Mouse (Mus musculus) CH12.LX (cell line): ENCODE data around the gene Ffar1. TPM values are rescaled to one million over a fixed set of nuclear protein-coding genes. Genes with fewer than 3 reads are reported as not detected.
A peak's percentile ranks its signal among the peaks of the same experiment; 100 is the strongest.

ENCODE experiments used
- DNase-seq: peaks from one replicate; pipeline ENCODE4 v3.0.0-alpha.2; 2013; ENCODE audit errors: extremely low read depth
- H3K27ac ChIP-seq: 2 replicates; pipeline ENCODE4 v1.5.1; 2012; ENCODE audit warnings: low read depth, mild to moderate bottlenecking, control low read depth, moderate library complexity; ENCODE audit not compliant: insufficient read depth
- H3K27me3 ChIP-seq: replicated peaks from 2 replicates; pipeline ENCODE3; 2012; ENCODE audit warnings: inconsistent platforms
- H3K36me3 ChIP-seq, 2 experiments: replicated peaks in 1 of 2; 2 replicates each; pipeline versions ENCODE3 to v1.6.1; 2012; ENCODE audit warnings: inconsistent platforms in 1 of 2, low read length in 1 of 2, mild to moderate bottlenecking in 1 of 2, mixed read lengths in 1 of 2, moderate library complexity in 1 of 2; ENCODE audit not compliant: control insufficient read depth in 1 of 2, insufficient read depth in 1 of 2
- H3K4me1 ChIP-seq, 2 experiments: 2 replicates each; pipeline ENCODE4 v1.6.1; 2012; ENCODE audit warnings: inconsistent platforms in 1 of 2, moderate library complexity in 1 of 2; ENCODE audit not compliant: insufficient read depth in 2 of 2, control insufficient read depth in 1 of 2
- H3K4me2 ChIP-seq: 2 replicates; pipeline ENCODE4 v1.6.1; 2012; ENCODE audit warnings: low read depth, mild to moderate bottlenecking, control low read depth; ENCODE audit not compliant: poor library complexity, insufficient read depth, severe bottlenecking
- H3K4me3 ChIP-seq, 3 experiments: fragments of 150-350 bp in 1 of 3; sonication (generic) in 1 of 3; replicated peaks in 1 of 3; 2 replicates each; pipeline versions ENCODE3 to v1.5.1; 2011 to 2012; ENCODE audit warnings: low read depth in 2 of 3, low read length in 2 of 3, mild to moderate bottlenecking in 2 of 3, moderate library complexity in 2 of 3, control low read depth in 1 of 3, improper control_type of control experiment in 1 of 3, inconsistent platforms in 1 of 3, mixed read lengths in 1 of 3; ENCODE audit not compliant: poor library complexity in 1 of 3
- H3K79me2 ChIP-seq: replicated peaks from 2 replicates; pipeline ENCODE4 v1.6.1; 2012; ENCODE audit warnings: mild to moderate bottlenecking, moderate library complexity; ENCODE audit not compliant: control insufficient read depth, poor library complexity, insufficient read depth, severe bottlenecking; ENCODE audit errors: extremely low read depth
- H3K9ac ChIP-seq: 2 replicates; pipeline ENCODE4 v1.6.1; 2012; ENCODE audit warnings: low read depth, mild to moderate bottlenecking, control low read depth, moderate library complexity; ENCODE audit not compliant: insufficient read depth
- H3K9me3 ChIP-seq: replicated peaks from 2 replicates; pipeline ENCODE3; 2012; ENCODE audit warnings: low read length, inconsistent platforms, mixed read lengths
- BHLHE40 ChIP-seq: IDR thresholded peaks from 2 replicates; pipeline ENCODE4 v1.6.1; 2011; ENCODE audit warnings: mild to moderate bottlenecking, low read depth, low read length, improper control_type of control experiment
- CHD1 ChIP-seq: IDR thresholded peaks from 2 replicates; pipeline ENCODE4 v1.6.1; 2012; ENCODE audit warnings: low read depth, low read length, improper control_type of control experiment, inconsistent platforms
- CTCF ChIP-seq, 2 experiments: IDR thresholded peaks in 1 of 2; conservative IDR thresholded peaks in 1 of 2; 2 replicates each; pipeline ENCODE4 v1.5.1; 2011 to 2012; ENCODE audit warnings: low read depth in 2 of 2, low read length in 2 of 2, improper control_type of control experiment in 1 of 2, inconsistent platforms in 1 of 2, mild to moderate bottlenecking in 1 of 2, moderate library complexity in 1 of 2
- E2F4 ChIP-seq: IDR thresholded peaks from 2 replicates; pipeline ENCODE4 v1.6.1; 2011; ENCODE audit warnings: low read depth, low read length, improper control_type of control experiment; ENCODE audit not compliant: insufficient replicate concordance
- EP300 ChIP-seq: IDR thresholded peaks from 2 replicates; pipeline ENCODE4 v1.6.1; 2011; ENCODE audit warnings: low read length, improper control_type of control experiment
- ETS1 ChIP-seq: conservative IDR thresholded peaks from 2 replicates; pipeline ENCODE4 v1.6.1; 2012; ENCODE audit warnings: low read depth, mild to moderate bottlenecking, inconsistent platforms, low read length, improper control_type of control experiment, moderate library complexity
- JUN ChIP-seq: IDR thresholded peaks from 2 replicates; pipeline ENCODE4 v1.6.1; 2011; ENCODE audit warnings: low read depth, mild to moderate bottlenecking, low read length, improper control_type of control experiment, moderate library complexity; ENCODE audit not compliant: insufficient read depth
- JUND ChIP-seq: conservative IDR thresholded peaks from 2 replicates; pipeline ENCODE4 v1.6.1; 2011; ENCODE audit warnings: low read depth, low read length, improper control_type of control experiment
- MAFK ChIP-seq: IDR thresholded peaks from 2 replicates; pipeline ENCODE4 v1.6.1; 2011; ENCODE audit warnings: low read length, improper control_type of control experiment; ENCODE audit not compliant: insufficient replicate concordance
- MAX ChIP-seq: IDR thresholded peaks from 2 replicates; pipeline ENCODE4 v1.6.1; 2011; ENCODE audit warnings: low read length, improper control_type of control experiment
- MEF2A ChIP-seq: IDR thresholded peaks from 2 replicates; pipeline ENCODE4 v1.6.1; 2014; ENCODE audit warnings: low read depth, mild to moderate bottlenecking, inconsistent platforms, low read length, improper control_type of control experiment, borderline replicate concordance
- MXI1 ChIP-seq: IDR thresholded peaks from 2 replicates; pipeline ENCODE4 v1.6.1; 2011; ENCODE audit warnings: mild to moderate bottlenecking, low read depth, low read length, improper control_type of control experiment
- NELFE ChIP-seq: IDR thresholded peaks from 2 replicates; pipeline ENCODE4 v1.6.1; 2011; ENCODE audit warnings: low read depth, low read length, improper control_type of control experiment
- PAX5 ChIP-seq: IDR thresholded peaks from 2 replicates; pipeline ENCODE4 v1.6.1; 2012; ENCODE audit warnings: low read length, inconsistent platforms, mixed read lengths
- POLR2A ChIP-seq: IDR thresholded peaks from 2 replicates; pipeline ENCODE4 v1.6.1; 2011; ENCODE audit warnings: low read depth, mild to moderate bottlenecking, improper control_type of control experiment, low read length
- RAD21 ChIP-seq: IDR thresholded peaks from 2 replicates; pipeline ENCODE4 v1.6.1; 2011; ENCODE audit warnings: low read depth, mild to moderate bottlenecking, low read length, improper control_type of control experiment, moderate library complexity
- SIN3A ChIP-seq: IDR thresholded peaks from 2 replicates; pipeline ENCODE4 v1.6.1; 2012; ENCODE audit warnings: low read length, improper control_type of control experiment, inconsistent platforms
- SMC3 ChIP-seq: IDR thresholded peaks from 2 replicates; pipeline ENCODE4 v1.6.1; 2011; ENCODE audit warnings: low read depth, low read length, improper control_type of control experiment
- TBP ChIP-seq: conservative IDR thresholded peaks from 2 replicates; pipeline ENCODE4 v1.6.1; 2011; ENCODE audit warnings: low read depth, low read length, improper control_type of control experiment
- UBTF ChIP-seq: IDR thresholded peaks from 2 replicates; pipeline ENCODE4 v1.6.1; 2012; ENCODE audit warnings: low read depth, mild to moderate bottlenecking, inconsistent platforms, low read length, improper control_type of control experiment, moderate library complexity
- USF1 ChIP-seq: IDR thresholded peaks from 2 replicates; pipeline ENCODE4 v1.6.1; 2014; ENCODE audit warnings: low read depth, mild to moderate bottlenecking, inconsistent platforms, low read length, improper control_type of control experiment
- USF2 ChIP-seq: conservative IDR thresholded peaks from 2 replicates; pipeline ENCODE4 v1.6.1; 2011; ENCODE audit warnings: low read depth, low read length, improper control_type of control experiment
- ZC3H11A ChIP-seq: IDR thresholded peaks from 2 replicates; pipeline ENCODE4 v1.6.1; 2012; ENCODE audit warnings: low read depth, mild to moderate bottlenecking, inconsistent platforms, low read length, improper control_type of control experiment
- ZKSCAN1 ChIP-seq: IDR thresholded peaks from 2 replicates; pipeline ENCODE4 v1.6.1; 2012; ENCODE audit warnings: low read depth, inconsistent platforms, low read length, improper control_type of control experiment, borderline replicate concordance
- ZMIZ1 ChIP-seq: IDR thresholded peaks from 2 replicates; pipeline ENCODE4 v1.6.1; 2012; ENCODE audit warnings: low read depth, mild to moderate bottlenecking, inconsistent platforms, low read length, improper control_type of control experiment
- dilution Hi-C: fragments of 300-500 bp; cut with MboI; formaldehyde crosslinking; loops from 2 replicates; pipeline ENCODE4 v1.14.3; 2020; ENCODE audit warnings: low sequenced_read_pairs; ENCODE audit not compliant: extremely low pct_unique_long_range_greater_than_20kb, extremely low pct_ligation_motif_present
- in situ Hi-C: fragments of 300-500 bp; cut with MboI; formaldehyde crosslinking; loops from 3 replicates; pipeline ENCODE4 v1.14.3; 2019; ENCODE audit warnings: low sequenced_read_pairs, low pct_ligation_motif_present, low pct_unique_long_range_greater_than_20kb, mixed read lengths
- polyA plus RNA-seq: library from polyadenylated mRNA; unstranded; fragments of >175 nt; gene quantifications from 2 replicates; pipeline ENCODE4 v1.2.1, GENCODE M21; 2012; ENCODE audit warnings: low read depth; ENCODE audit not compliant: insufficient read length
- total RNA-seq, 2 experiments: library from RNA; depleted of rRNA; stranded (reverse); fragments of 300-350 nt in 1 of 2; fragments of >200 nt in 1 of 2; gene quantifications; 2 replicates each; pipeline ENCODE4 v1.2.3; 2012 to 2014

Ffar1 gene
- total and polyA plus RNA-seq, 3 experiments = 0.34 to 17.2 (median 1.2) TPM

- Histone ChIP-seq H3K9ac (no peak overlapping the region), H3K9me3 (no peaks in the 10 kb centered on the region), H3K4me2 (no peak overlapping the region), H3K4me1 (peaks cover 0 to 23% of the 10 kb centered on the region in 2 experiments; a peak in 2 of 4 replicates), H3K4me3 (no peak overlapping the region), H3K36me3 (no peaks in the 10 kb centered on the region), H3K27me3 (peaks cover 2% of the 10 kb centered on the region), H3K79me2 (no peaks in the 10 kb centered on the region), H3K27ac (no peak overlapping the region)
- no peak for TF ChIP-seq MXI1
- TF ChIP-seq TBP = no peak
- no peak for TF ChIP-seq BHLHE40
- TF ChIP-seq RAD21 = peak; percentile 89
- TF ChIP-seq CTCF (conservative IDR thresholded peaks at IDR 0.05 in 1 of 2, IDR thresholded peaks at IDR 0.05 in 1 of 2; ENCODE audit: low read depth in 2 of 2, low read length in 2 of 2) = peak in 1 of 2 experiments; percentile 84; a peak in 3 of 4 replicates
- no peak for TF ChIP-seq EP300
- no peak for TF ChIP-seq NELFE
- TF ChIP-seq CHD1 = no peak
- no peak for TF ChIP-seq SIN3A
- TF ChIP-seq MEF2A = no peak
- TF ChIP-seq SMC3 = peak; percentile 84
- no peak for TF ChIP-seq MAX
- TF ChIP-seq UBTF = no peak
- TF ChIP-seq USF2 = no peak
- peak; percentile 50 for TF ChIP-seq ZC3H11A
- no peak for TF ChIP-seq ZKSCAN1
- TF ChIP-seq POLR2A = no peak
- no peak for TF ChIP-seq PAX5
- no peak for TF ChIP-seq USF1
- TF ChIP-seq JUND = no peak
- TF ChIP-seq JUN = no peak
- peak; percentile 34 for DNase-seq
- dilution Hi-C loops = no loop called here
- in situ Hi-C loops = no loop called here
Measured at GRCm38 (mm10) chr7:30904042-30904441, 42.7 kb upstream of the Ffar1 start.

- H3K36me3 ChIP-seq = no peaks in the 10 kb centered on the region
- dilution Hi-C loops = no loop called here
- no peaks in the 10 kb centered on the region for H3K27me3 ChIP-seq
- H3K9ac ChIP-seq = no peak overlapping the region
- DNase-seq = no peak
- in situ Hi-C loops = no loop called here
- no peaks in the 10 kb centered on the region for H3K79me2 ChIP-seq
- H3K9me3 ChIP-seq = peaks cover 4% of the 10 kb centered on the region
- H3K27ac ChIP-seq = no peak overlapping the region
- H3K4me3 ChIP-seq = no peak overlapping the region
- H3K4me2 ChIP-seq = no peak overlapping the region
- TF ChIP-seq TBP = no peak
- TF ChIP-seq MAFK = no peak
- no peak for TF ChIP-seq MXI1
- TF ChIP-seq ZMIZ1 = no peak
- TF ChIP-seq E2F4 = no peak
- no peak for TF ChIP-seq MAX
- TF ChIP-seq RAD21 = no peak
- no peak for TF ChIP-seq UBTF
- no peak for TF ChIP-seq USF2
- no peak for TF ChIP-seq ETS1
- no peak for TF ChIP-seq ZC3H11A
- TF ChIP-seq EP300 = no peak
- peaks cover 11 to 67% of the 10 kb centered on the region in 2 experiments for H3K4me1 ChIP-seq
Measured at GRCm38 (mm10) chr7:30895217-30895616, 33.9 kb upstream of the Ffar1 start.
